Mouse (Mus musculus): Measurements from ENCODE around the gene Cstl1.

- TF ChIP-seq CTCF (IDR thresholded peaks at IDR 0.05; ENCODE audit: insufficient read depth, low read length) (no peak), POLR2A (IDR thresholded peaks at IDR 0.05; ENCODE audit: borderline replicate concordance, extremely low read depth, low read depth, low read length) (no peak)
Measured at GRCm38 (mm10) chr2:148750058-148750457, at the start of gene Cstl1.
